Mouse (Mus musculus) liver, embryonic 16.5 days (tissue): ENCODE results near the gene Tacc3. TPM values are rescaled to one million over a fixed set of nuclear protein-coding genes. Genes with fewer than 3 reads are reported as not detected.
A peak's percentile ranks its signal among the peaks of the same experiment; 100 is the strongest.

Experiments used
- ATAC-seq: fragments of 200-750 bp; cut with Nextera tagmentation; 2 replicates; pipeline ENCODE4 v1.8.0; 2017; ENCODE audit warnings: low read depth, mild to moderate bottlenecking, moderate number of reproducible peaks, moderate library complexity
- H3K27ac ChIP-seq: fragments of 300-500 bp; sonication (generic); 2 replicates; pipeline ENCODE4 v1.5.1; 2014; ENCODE audit warnings: mild to moderate bottlenecking, low read length
- H3K27me3 ChIP-seq: fragments of 300-500 bp; sonication (generic); 2 replicates; pipeline ENCODE4 v1.6.1; 2014; ENCODE audit warnings: low read depth, low read length, mixed read lengths; ENCODE audit not compliant: control insufficient read depth, insufficient read depth
- H3K36me3 ChIP-seq: fragments of 300-500 bp; sonication (generic); 2 replicates; pipeline ENCODE4 v1.6.1; 2014; ENCODE audit warnings: mild to moderate bottlenecking; ENCODE audit not compliant: control insufficient read depth, insufficient read depth
- H3K4me1 ChIP-seq: fragments of 300-500 bp; sonication (generic); 2 replicates; pipeline ENCODE4 v1.6.1; 2014; ENCODE audit warnings: low read depth, low read length, mixed read lengths; ENCODE audit not compliant: control insufficient read depth
- H3K4me2 ChIP-seq: fragments of 300-500 bp; sonication (generic); 2 replicates; pipeline ENCODE4 v1.6.1; 2014; ENCODE audit warnings: low read depth, low read length, mixed read lengths
- H3K4me3 ChIP-seq: fragments of 300-500 bp; sonication (generic); 2 replicates; pipeline ENCODE4 v1.5.1; 2014; ENCODE audit warnings: low read depth, mild to moderate bottlenecking, low read length
- H3K9ac ChIP-seq: fragments of 300-500 bp; sonication (generic); 2 replicates; pipeline ENCODE4 v1.6.1; 2014; ENCODE audit warnings: low read depth, low read length
- H3K9me3 ChIP-seq: fragments of 300-500 bp; sonication (generic); replicated peaks from 2 replicates; pipeline ENCODE4 v1.6.1; 2016; ENCODE audit warnings: low read length; ENCODE audit not compliant: control insufficient read depth
- WGBS: fragments of 180-500 bp; shearing (Covaris S2); extraction: QIAGEN DNeasy Blood & Tissue Kit; methylation state at CpG from one replicate; pipeline ENCODE4 v1.1.7; 2014; ENCODE audit not compliant: insufficient replicate concordance; 5-methylcytosine and 5-hydroxymethylcytosine counted together
- polyA plus RNA-seq: library from polyadenylated mRNA; unstranded; fragments of >200 nt; fragmentation: Nextera tagmentation; extraction: Ambion mirVana; gene quantifications from 2 replicates; pipeline ENCODE4 v1.2.1, GENCODE M21; 2015

Gene Tacc3
- polyA plus RNA-seq, 1 experiment from 2014 or later = 129 TPM

- no peak overlapping the region for H3K27ac ChIP-seq
- H3K27me3 ChIP-seq = no peaks in the 10 kb centered on the region
- H3K4me1 ChIP-seq = no peaks in the 10 kb centered on the region
- no peak overlapping the region for H3K4me2 ChIP-seq
- no peak for ATAC-seq
- H3K9me3 ChIP-seq = no peaks in the 10 kb centered on the region
- no peak overlapping the region for H3K9ac ChIP-seq
- peaks cover 64% of the 10 kb centered on the region for H3K36me3 ChIP-seq
- 31% methylated on average over 5 of the region's 5 CpGs for WGBS
- H3K4me3 ChIP-seq = no peak overlapping the region
Measured at GRCm38 (mm10) chr5:33671659-33672058, 13.7 kb downstream of the Tacc3 start.

- Histone ChIP-seq H3K36me3 (peaks cover 36% of the 10 kb centered on the region), H3K4me1 (no peaks in the 10 kb centered on the region), H3K27ac (no peak overlapping the region), H3K9ac (no peak overlapping the region), H3K9me3 (no peaks in the 10 kb centered on the region), H3K27me3 (no peaks in the 10 kb centered on the region), H3K4me2 (no peak overlapping the region), H3K4me3 (no peak overlapping the region)
- WGBS = 85% methylated on average over 3 of the region's 3 CpGs
- no peak for ATAC-seq
Measured at GRCm38 (mm10) chr5:33674439-33674838, 16.5 kb downstream of the Tacc3 start.

GRCm38 (mm10) chr5:33675964-33676363, 18.0 kb downstream of the Tacc3 start:
- no peak for ATAC-seq
- H3K9ac ChIP-seq = no peak overlapping the region
- H3K27ac ChIP-seq = no peak overlapping the region
- no peaks in the 10 kb centered on the region for H3K4me1 ChIP-seq
- H3K27me3 ChIP-seq = no peaks in the 10 kb centered on the region
- WGBS = 0% methylated on average over 1 of the region's 1 CpGs
- no peaks in the 10 kb centered on the region for H3K9me3 ChIP-seq
- no peak overlapping the region for H3K4me2 ChIP-seq
- no peak overlapping the region for H3K4me3 ChIP-seq
- peaks cover 21% of the 10 kb centered on the region for H3K36me3 ChIP-seq

- no peak for ATAC-seq
- Histone ChIP-seq H3K9me3 (no peaks in the 10 kb centered on the region), H3K36me3 (no peaks in the 10 kb centered on the region), H3K27ac (no peak overlapping the region), H3K4me3 (no peak overlapping the region), H3K4me1 (peaks cover 3% of the 10 kb centered on the region), H3K4me2 (no peak overlapping the region), H3K9ac (no peak overlapping the region), H3K27me3 (no peaks in the 10 kb centered on the region)
- 73% methylated on average over 5 of the region's 5 CpGs for WGBS
Measured at GRCm38 (mm10) chr5:33678244-33678643, 20.3 kb downstream of the Tacc3 start.

GRCm38 (mm10) chr5:33681044-33681443, 23.1 kb downstream of the Tacc3 start:
- ATAC-seq = no peak
- Histone ChIP-seq H3K4me1 (peaks cover 3% of the 10 kb centered on the region), H3K27me3 (no peaks in the 10 kb centered on the region), H3K27ac (no peak overlapping the region), H3K36me3 (no peaks in the 10 kb centered on the region), H3K4me2 (no peak overlapping the region), H3K9me3 (no peaks in the 10 kb centered on the region), H3K9ac (no peak overlapping the region), H3K4me3 (no peak overlapping the region)
- WGBS = 19% methylated on average over 3 of the region's 3 CpGs

GRCm38 (mm10) chr5:33681611-33682388, 23.9 kb downstream of the Tacc3 start:
- no peaks in the 10 kb centered on the region for H3K36me3 ChIP-seq
- H3K27me3 ChIP-seq = no peaks in the 10 kb centered on the region
- no peak overlapping the region for H3K4me3 ChIP-seq
- no peaks in the 10 kb centered on the region for H3K9me3 ChIP-seq
- no peak overlapping the region for H3K27ac ChIP-seq
- 24% methylated on average over 15 of the region's 15 CpGs for WGBS
- H3K4me2 ChIP-seq = no peak overlapping the region
- no peak overlapping the region for H3K9ac ChIP-seq
- peak; percentile 74 for ATAC-seq
- H3K4me1 ChIP-seq = peaks cover 5% of the 10 kb centered on the region

- Histone ChIP-seq H3K9me3 (no peaks in the 10 kb centered on the region), H3K27me3 (no peaks in the 10 kb centered on the region), H3K27ac (no peak overlapping the region), H3K4me3 (no peak overlapping the region), H3K36me3 (no peaks in the 10 kb centered on the region), H3K9ac (no peak overlapping the region), H3K4me2 (no peak overlapping the region), H3K4me1 (peaks cover 10% of the 10 kb centered on the region)
- 41% methylated on average over 4 of the region's 4 CpGs for WGBS
- no peak for ATAC-seq
Measured at GRCm38 (mm10) chr5:33682963-33683362, 25.0 kb downstream of the Tacc3 start.

GRCm38 (mm10) chr5:33683897-33684652, 26.1 kb downstream of the Tacc3 start:
- ATAC-seq = no peak

GRCm38 (mm10) chr5:33684932-33685331, 27.0 kb downstream of the Tacc3 start:
- Histone ChIP-seq H3K4me2 (no peak overlapping the region), H3K4me1 (peaks cover 10% of the 10 kb centered on the region), H3K4me3 (no peak overlapping the region), H3K36me3 (no peaks in the 10 kb centered on the region), H3K27me3 (no peaks in the 10 kb centered on the region), H3K27ac (no peak overlapping the region), H3K9me3 (no peaks in the 10 kb centered on the region), H3K9ac (no peak overlapping the region)
- WGBS = 80% methylated on average over 4 of the region's 4 CpGs
- ATAC-seq = no peak

More at GRCm38 (mm10) chr5:33683897-33684652, 26.1 kb downstream of the Tacc3 start:
- H3K4me2 ChIP-seq = no peak overlapping the region
- WGBS = 35% methylated on average over 7 of the region's 7 CpGs
- H3K27ac ChIP-seq = no peak overlapping the region
- no peaks in the 10 kb centered on the region for H3K9me3 ChIP-seq
- no peaks in the 10 kb centered on the region for H3K36me3 ChIP-seq
- no peaks in the 10 kb centered on the region for H3K27me3 ChIP-seq
- no peak overlapping the region for H3K4me3 ChIP-seq
- H3K4me1 ChIP-seq = peaks cover 10% of the 10 kb centered on the region
- H3K9ac ChIP-seq = no peak overlapping the region
